Mouse (Mus musculus): Measurements from ENCODE around the gene Fkbpl. TPM values are rescaled to one million over a fixed set of nuclear protein-coding genes. Genes with fewer than 3 reads are reported as not detected.

Gene Fkbpl
- total RNA-seq, 2 experiments from 2014 or later = 6.9 to 9.9 TPM

GRCm38 (mm10) chr17:34626062-34626772 lies 18.3 kb upstream of the Fkbpl start:
- intact Hi-C loops (cut with DNase I) = no loop called here
- no peak for DNase-seq

- DNase-seq = no peak
- intact Hi-C loops (cut with DNase I) = loop anchor here (1.0 kb wide), 1 partner anchor 20 kb away; no protein-coding TSS in a partner anchor
These were observed 17.8 kb upstream of the Fkbpl start for GRCm38 (mm10) chr17:34626773-34627092.

- intact Hi-C loops (cut with DNase I) = loop anchor here (1.0 kb wide), 1 partner anchor 21 kb away; no protein-coding TSS in a partner anchor
- peak; percentile 85 to 86 for DNase-seq
These were observed 17.2 kb upstream of the Fkbpl start for GRCm38 (mm10) chr17:34627093-34627942.

GRCm38 (mm10) chr17:34627943-34628643 lies 16.5 kb upstream of the Fkbpl start, which contains the start of gene Ppt2:
TSS of gene Ppt2 (minus strand) at chr17:34628510.
- peak in 1 of 2 experiments; percentile 68 for DNase-seq
- intact Hi-C loops (cut with DNase I) = loop anchor here (1.0 to 2.0 kb wide), 2 partner anchors 15 to 22 kb away; no protein-coding TSS in a partner anchor

- intact Hi-C loops (cut with DNase I) = loop anchor here (2.0 kb wide), 1 partner anchor 14 kb away; no protein-coding TSS in a partner anchor
- no peak for DNase-seq
These were observed 16.0 kb upstream of the Fkbpl start for GRCm38 (mm10) chr17:34628644-34628967.

- peak in 1 of 2 experiments; percentile 29 for DNase-seq
- intact Hi-C loops (cut with DNase I) = loop anchor here (2.0 kb wide), 1 partner anchor 14 kb away; no protein-coding TSS in a partner anchor
These were observed 15.3 kb upstream of the Fkbpl start, which contains the start of gene Prrt1 for GRCm38 (mm10) chr17:34629221-34629751. TSS of gene Prrt1 (plus strand) at chr17:34629533.

- intact Hi-C loops (cut with DNase I) = loop anchor here (2.0 kb wide), 1 partner anchor 13 kb away; no protein-coding TSS in a partner anchor
These were observed 14.6 kb upstream of the Fkbpl start for GRCm38 (mm10) chr17:34629796-34630603.

GRCm38 (mm10) chr17:34630761-34631301 lies 13.7 kb upstream of the Fkbpl start:
- DNase-seq = no peak

More at GRCm38 (mm10) chr17:34629796-34630603, 14.6 kb upstream of the Fkbpl start:
- DNase-seq = no peak

GRCm38 (mm10) chr17:34631647-34632046 lies 12.9 kb upstream of the Fkbpl start:
- no peak for DNase-seq
- intact Hi-C loops (cut with DNase I) = no loop called here

More at GRCm38 (mm10) chr17:34630761-34631301, 13.7 kb upstream of the Fkbpl start:
- intact Hi-C loops (cut with DNase I) = no loop called here

GRCm38 (mm10) chr17:34632261-34632691 lies 12.3 kb upstream of the Fkbpl start:
- intact Hi-C loops (cut with DNase I) = no loop called here
- DNase-seq = peak; percentile 80 to 84

- no peak for DNase-seq
- intact Hi-C loops (cut with DNase I) = no loop called here
These were observed 8.9 kb upstream of the Fkbpl start for GRCm38 (mm10) chr17:34635671-34636070.

GRCm38 (mm10) chr17:34637459-34637858 lies 7.1 kb upstream of the Fkbpl start:
- peak in 1 of 2 experiments; percentile 1 for DNase-seq

GRCm38 (mm10) chr17:34639461-34640255 lies 4.9 kb upstream of the Fkbpl start:
- intact Hi-C loops (cut with DNase I) = no loop called here
- peak in 1 of 2 experiments; percentile 3 for DNase-seq

More at GRCm38 (mm10) chr17:34637459-34637858, 7.1 kb upstream of the Fkbpl start:
- intact Hi-C loops (cut with DNase I) = no loop called here

GRCm38 (mm10) chr17:34640778-34641601 lies 3.6 kb upstream of the Fkbpl start:
- intact Hi-C loops (cut with DNase I) = no loop called here
- peak; percentile 54 to 69 for DNase-seq

- no peak for DNase-seq
- intact Hi-C loops (cut with DNase I) = loop anchor here (2.0 kb wide), 1 partner anchor 13 kb away; the partner anchor contains the start of genes Ppt2 and Prrt1
These were observed 2.6 kb upstream of the Fkbpl start for GRCm38 (mm10) chr17:34641945-34642344.

GRCm38 (mm10) chr17:34643379-34643778 lies 1.2 kb upstream of the Fkbpl start:
- DNase-seq = no peak
- intact Hi-C loops (cut with DNase I) = loop anchor here (2.0 kb wide), 1 partner anchor 15 kb away; the partner anchor contains the start of genes Ppt2 and Prrt1

GRCm38 (mm10) chr17:34643944-34644343 lies 620 bp upstream of the Fkbpl start:
- peak in 1 of 2 experiments; percentile 7 for DNase-seq
- intact Hi-C loops (cut with DNase I) = loop anchor here (2.0 kb wide), 1 partner anchor 15 kb away; the partner anchor contains the start of genes Ppt2 and Prrt1

Data from heart, postnatal 36 days (tissue).